Mouse (Mus musculus): Measurements from ENCODE around the gene Adad2.

Gene Adad2

GRCm38 (mm10) chr8:119612471-119612870 is at the start of gene Adad2:
Adad2 (plus strand) TSS chr8:119612747.
- DNase-seq (ENCODE audit: extremely low read depth, insufficient read length, low spot score): no peak

GRCm38 (mm10) chr8:119563849-119564251 is 48.7 kb upstream of the Adad2 start:
- DNase-seq (ENCODE audit: extremely low read depth, insufficient read length, low spot score): no peak

GRCm38 (mm10) chr8:119566367-119566766 is 46.2 kb upstream of the Adad2 start:
- DNase-seq (ENCODE audit: extremely low read depth, insufficient read length, low spot score): no peak

- no peak for DNase-seq (ENCODE audit: extremely low read depth, insufficient read length, low spot score)
Observed at GRCm38 (mm10) chr8:119568251-119568650, 44.3 kb upstream of the Adad2 start.

- no peak for DNase-seq (ENCODE audit: extremely low read depth, insufficient read length, low spot score)
Observed at GRCm38 (mm10) chr8:119568951-119569350, 43.6 kb upstream of the Adad2 start.

- DNase-seq (ENCODE audit: extremely low read depth, insufficient read length, low spot score): no peak
Observed at GRCm38 (mm10) chr8:119569881-119570280, 42.7 kb upstream of the Adad2 start.

GRCm38 (mm10) chr8:119571135-119571534 is 41.4 kb upstream of the Adad2 start:
- no peak for DNase-seq (ENCODE audit: extremely low read depth, insufficient read length, low spot score)

- DNase-seq (ENCODE audit: extremely low read depth, insufficient read length, low spot score): no peak
Observed at GRCm38 (mm10) chr8:119572411-119572810, 40.1 kb upstream of the Adad2 start.

- DNase-seq (ENCODE audit: extremely low read depth, insufficient read length, low spot score): peak; percentile 86
Observed at GRCm38 (mm10) chr8:119574437-119575365, 37.8 kb upstream of the Adad2 start, which contains the start of the genes Hsdl1 and Dnaaf1. Hsdl1 (minus strand) TSS chr8:119575183. Dnaaf1 (plus strand) TSS chr8:119575235.

- DNase-seq (ENCODE audit: extremely low read depth, insufficient read length, low spot score): no peak
Observed at GRCm38 (mm10) chr8:119575366-119575726, 37.2 kb upstream of the Adad2 start.

- no peak for DNase-seq (ENCODE audit: extremely low read depth, insufficient read length, low spot score)
Observed at GRCm38 (mm10) chr8:119579096-119579495, 33.5 kb upstream of the Adad2 start.

- no peak for DNase-seq (ENCODE audit: extremely low read depth, insufficient read length, low spot score)
Observed at GRCm38 (mm10) chr8:119580441-119581161, 31.9 kb upstream of the Adad2 start.

- DNase-seq (ENCODE audit: extremely low read depth, insufficient read length, low spot score): no peak
Observed at GRCm38 (mm10) chr8:119585901-119586300, 26.6 kb upstream of the Adad2 start.

GRCm38 (mm10) chr8:119588321-119588720 is 24.2 kb upstream of the Adad2 start:
- DNase-seq (ENCODE audit: extremely low read depth, insufficient read length, low spot score): no peak

GRCm38 (mm10) chr8:119588844-119589243 is 23.7 kb upstream of the Adad2 start:
- peak; percentile 41 for DNase-seq (ENCODE audit: extremely low read depth, insufficient read length, low spot score)

- no peak for DNase-seq (ENCODE audit: extremely low read depth, insufficient read length, low spot score)
Observed at GRCm38 (mm10) chr8:119590348-119590747, 22.2 kb upstream of the Adad2 start.

GRCm38 (mm10) chr8:119591456-119591855 is 21.1 kb upstream of the Adad2 start:
- no peak for DNase-seq (ENCODE audit: extremely low read depth, insufficient read length, low spot score)

GRCm38 (mm10) chr8:119603771-119604170 is 8.8 kb upstream of the Adad2 start:
- DNase-seq (ENCODE audit: extremely low read depth, insufficient read length, low spot score): no peak

- no peak for DNase-seq (ENCODE audit: extremely low read depth, insufficient read length, low spot score)
Observed at GRCm38 (mm10) chr8:119604398-119604803, 8.1 kb upstream of the Adad2 start.

- DNase-seq (ENCODE audit: extremely low read depth, insufficient read length, low spot score): peak; percentile 82
Observed at GRCm38 (mm10) chr8:119604996-119605395, 7.6 kb upstream of the Adad2 start, which contains the start of gene Taf1c. Taf1c (minus strand) TSS chr8:119605222.

GRCm38 (mm10) chr8:119606224-119606623 is 6.3 kb upstream of the Adad2 start:
- DNase-seq (ENCODE audit: extremely low read depth, insufficient read length, low spot score): peak; percentile 38
